Mouse (Mus musculus): Measurements from ENCODE around the gene Gmip. TPM values are rescaled to one million over a fixed set of nuclear protein-coding genes. Genes with fewer than 3 reads are reported as not detected.

Gene Gmip
- polyA plus RNA-seq, 1 experiment: 6.8 TPM

DNA sequence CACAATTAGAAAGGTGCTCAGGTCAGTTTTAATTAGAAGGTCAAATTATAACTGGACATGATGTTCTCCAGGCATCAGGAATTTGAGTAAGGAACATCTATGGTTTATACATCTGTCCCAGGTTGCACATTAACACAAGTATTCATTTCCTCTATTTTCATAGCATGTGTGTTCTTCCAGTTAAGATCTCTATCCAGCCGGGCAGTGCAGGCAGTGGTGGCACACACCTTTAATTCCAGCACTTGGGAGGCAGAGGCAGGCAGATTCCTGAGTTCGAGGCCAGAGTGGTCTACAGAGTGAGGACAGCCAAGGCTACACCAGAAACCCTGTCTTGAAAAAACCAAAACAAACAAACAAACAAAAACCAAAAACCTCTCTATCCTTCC lies 33.3 kb upstream of the Gmip start:
- H3ac ChIP-seq (ENCODE audit: control insufficient read depth, insufficient read length, low read depth): peak overlapping the region; percentile 30
- H3K36me3 ChIP-seq (ENCODE audit: control insufficient read depth, insufficient read depth): peaks cover 14% of the 10 kb centered on the region
- H3K79me3 ChIP-seq (ENCODE audit: low read depth): peaks cover 35% of the 10 kb centered on the region
- TF ChIP-seq MYOD1 (IDR thresholded peaks at IDR 0.05; ENCODE audit: control insufficient read depth, insufficient read length, low read depth) (no peak), MYOG (IDR thresholded peaks at IDR 0.05; ENCODE audit: control insufficient read depth, extremely low read depth, insufficient read length) (no peak), MAX (IDR thresholded peaks at IDR 0.05) (no peak), USF1 (IDR thresholded peaks at IDR 0.05; ENCODE audit: low read depth) (no peak), CTCF (IDR thresholded peaks at IDR 0.05; ENCODE audit: control insufficient read depth, insufficient read depth, insufficient read length) (no peak), CEBPB (IDR thresholded peaks at IDR 0.05; ENCODE audit: low read depth) (no peak), FOSL1 (IDR thresholded peaks at IDR 0.05; ENCODE audit: insufficient read depth, low read length, poor library complexity, severe bottlenecking) (no peak)
- no peaks in the 10 kb centered on the region for H3K27me3 ChIP-seq (ENCODE audit: control insufficient read depth, insufficient read depth, insufficient read length)
- peaks cover 43% of the 10 kb centered on the region for H3K79me2 ChIP-seq (ENCODE audit: control insufficient read depth, insufficient read depth)
- H3K4me3 ChIP-seq (ENCODE audit: insufficient read depth, poor library complexity, severe bottlenecking): no peak overlapping the region

DNA sequence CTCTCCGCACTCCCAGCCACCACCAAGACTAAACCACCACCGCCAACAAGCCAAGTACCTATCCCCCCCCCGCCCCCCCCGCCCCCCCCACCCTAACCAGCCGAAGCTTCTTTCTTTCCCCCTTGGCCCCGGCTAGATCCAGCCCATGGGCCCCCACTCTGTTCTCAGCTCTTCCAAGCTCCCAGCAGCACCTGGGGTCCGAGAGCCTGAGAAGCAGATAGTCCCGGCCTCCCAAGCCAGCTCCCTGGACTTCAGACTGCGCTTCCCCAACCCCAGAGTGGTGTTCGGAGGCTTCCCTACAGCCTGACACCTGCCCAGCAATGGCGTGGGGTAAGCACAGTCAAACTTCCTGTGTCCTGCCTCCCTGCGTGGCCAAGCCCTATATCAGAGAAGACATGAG lies 31.4 kb upstream of the Gmip start:
- Histone ChIP-seq H3ac (ENCODE audit: control insufficient read depth, insufficient read length, low read depth) (no peak overlapping the region), H3K79me2 (ENCODE audit: control insufficient read depth, insufficient read depth) (peaks cover 23% of the 10 kb centered on the region), H3K4me3 (ENCODE audit: insufficient read depth, poor library complexity, severe bottlenecking) (no peak overlapping the region), H3K36me3 (ENCODE audit: control insufficient read depth, insufficient read depth) (peaks cover 11% of the 10 kb centered on the region), H3K79me3 (ENCODE audit: low read depth) (peaks cover 21% of the 10 kb centered on the region), H3K27me3 (ENCODE audit: control insufficient read depth, insufficient read depth, insufficient read length) (no peaks in the 10 kb centered on the region)
- no peak for TF ChIP-seq MAX (IDR thresholded peaks at IDR 0.05)
- TF ChIP-seq MYOD1 (IDR thresholded peaks at IDR 0.05; ENCODE audit: control insufficient read depth, insufficient read length, low read depth): no peak
- no peak for TF ChIP-seq MYOG (IDR thresholded peaks at IDR 0.05; ENCODE audit: control insufficient read depth, extremely low read depth, insufficient read length)
- no peak for TF ChIP-seq FOSL1 (IDR thresholded peaks at IDR 0.05; ENCODE audit: insufficient read depth, low read length, poor library complexity, severe bottlenecking)
- TF ChIP-seq USF1 (IDR thresholded peaks at IDR 0.05; ENCODE audit: low read depth): no peak
- no peak for TF ChIP-seq CTCF (IDR thresholded peaks at IDR 0.05; ENCODE audit: control insufficient read depth, insufficient read depth, insufficient read length)
- no peak for TF ChIP-seq CEBPB (IDR thresholded peaks at IDR 0.05; ENCODE audit: low read depth)

DNA sequence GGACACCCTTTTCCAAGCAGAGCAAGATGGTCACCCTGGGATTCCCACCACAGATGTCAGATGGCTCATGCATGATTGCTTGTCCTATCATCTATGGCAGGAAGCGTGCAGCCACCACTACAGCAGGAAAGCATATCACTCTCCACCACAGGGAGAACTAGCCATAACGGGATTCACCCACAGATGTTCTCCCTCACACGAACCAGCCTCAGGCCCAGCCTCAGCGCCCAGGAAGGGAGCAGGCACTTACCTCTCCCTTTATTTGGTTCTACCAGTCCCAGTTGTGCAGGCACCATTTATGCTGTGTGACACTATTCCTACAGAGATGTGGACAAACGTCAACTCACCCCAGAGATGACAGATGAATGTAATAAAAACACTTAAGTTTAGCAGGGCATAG lies 19.4 kb upstream of the Gmip start:
- Histone ChIP-seq H3K79me3 (ENCODE audit: low read depth) (peaks cover 29% of the 10 kb centered on the region), H3K4me3 (ENCODE audit: insufficient read depth, poor library complexity, severe bottlenecking) (no peak overlapping the region), H3K79me2 (ENCODE audit: control insufficient read depth, insufficient read depth) (peaks cover 33% of the 10 kb centered on the region), H3ac (ENCODE audit: control insufficient read depth, insufficient read length, low read depth) (no peak overlapping the region), H3K36me3 (ENCODE audit: control insufficient read depth, insufficient read depth) (peaks cover 16% of the 10 kb centered on the region), H3K27me3 (ENCODE audit: control insufficient read depth, insufficient read depth, insufficient read length) (no peaks in the 10 kb centered on the region)
- TF ChIP-seq MYOG (IDR thresholded peaks at IDR 0.05; ENCODE audit: control insufficient read depth, extremely low read depth, insufficient read length) (no peak), FOSL1 (IDR thresholded peaks at IDR 0.05; ENCODE audit: insufficient read depth, low read length, poor library complexity, severe bottlenecking) (no peak), USF1 (IDR thresholded peaks at IDR 0.05; ENCODE audit: low read depth) (no peak), CTCF (IDR thresholded peaks at IDR 0.05; ENCODE audit: control insufficient read depth, insufficient read depth, insufficient read length) (no peak), CEBPB (IDR thresholded peaks at IDR 0.05; ENCODE audit: low read depth) (no peak), MYOD1 (IDR thresholded peaks at IDR 0.05; ENCODE audit: control insufficient read depth, insufficient read length, low read depth) (no peak), MAX (IDR thresholded peaks at IDR 0.05) (no peak)

DNA sequence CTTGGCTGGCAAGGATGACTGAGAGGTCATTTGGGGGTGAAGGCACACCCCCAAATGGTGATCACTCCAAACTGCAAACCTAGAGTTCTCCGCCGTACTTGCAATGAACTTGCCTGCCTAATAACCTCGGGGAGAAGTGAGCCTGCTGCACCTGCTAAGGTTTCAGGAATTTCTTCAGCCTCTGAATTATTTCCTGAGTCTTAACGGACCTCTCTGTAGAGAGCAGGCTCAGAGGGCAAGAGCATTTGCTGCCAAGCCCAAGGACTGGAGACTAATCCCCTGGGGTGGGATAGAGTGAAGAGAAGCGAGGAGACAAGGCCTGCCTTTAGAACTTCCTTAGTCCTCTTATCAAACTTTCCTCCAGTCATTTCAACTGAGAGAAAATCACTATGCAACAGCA lies 18.7 kb upstream of the Gmip start:
- Histone ChIP-seq H3K79me2 (ENCODE audit: control insufficient read depth, insufficient read depth) (peaks cover 39% of the 10 kb centered on the region), H3K36me3 (ENCODE audit: control insufficient read depth, insufficient read depth) (peaks cover 22% of the 10 kb centered on the region), H3K4me3 (ENCODE audit: insufficient read depth, poor library complexity, severe bottlenecking) (no peak overlapping the region), H3K27me3 (ENCODE audit: control insufficient read depth, insufficient read depth, insufficient read length) (no peaks in the 10 kb centered on the region), H3K79me3 (ENCODE audit: low read depth) (peaks cover 29% of the 10 kb centered on the region), H3ac (ENCODE audit: control insufficient read depth, insufficient read length, low read depth) (no peak overlapping the region)
- TF ChIP-seq MYOD1 (IDR thresholded peaks at IDR 0.05; ENCODE audit: control insufficient read depth, insufficient read length, low read depth): no peak
- TF ChIP-seq FOSL1 (IDR thresholded peaks at IDR 0.05; ENCODE audit: insufficient read depth, low read length, poor library complexity, severe bottlenecking): no peak
- TF ChIP-seq USF1 (IDR thresholded peaks at IDR 0.05; ENCODE audit: low read depth): no peak
- no peak for TF ChIP-seq MAX (IDR thresholded peaks at IDR 0.05)
- no peak for TF ChIP-seq CTCF (IDR thresholded peaks at IDR 0.05; ENCODE audit: control insufficient read depth, insufficient read depth, insufficient read length)
- no peak for TF ChIP-seq MYOG (IDR thresholded peaks at IDR 0.05; ENCODE audit: control insufficient read depth, extremely low read depth, insufficient read length)
- TF ChIP-seq CEBPB (IDR thresholded peaks at IDR 0.05; ENCODE audit: low read depth): no peak

DNA sequence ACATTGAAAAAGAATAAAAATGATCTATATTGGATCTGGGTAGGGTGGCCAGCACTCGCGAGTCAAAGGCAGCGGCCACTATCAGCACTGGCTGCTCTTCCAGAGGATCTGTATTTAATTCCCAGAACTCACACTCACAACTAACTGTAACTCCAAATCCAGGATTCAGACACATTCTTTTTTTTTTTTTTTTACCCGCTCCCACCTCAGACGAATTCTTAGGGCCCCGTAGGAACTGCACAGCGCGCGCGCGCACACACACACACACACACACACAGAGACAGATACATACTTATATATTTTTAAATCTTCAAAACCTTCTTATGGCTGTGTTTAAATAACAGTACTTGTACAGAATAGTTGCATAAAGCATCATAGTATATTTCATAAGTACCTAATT lies 18.1 kb upstream of the Gmip start:
- no peaks in the 10 kb centered on the region for H3K27me3 ChIP-seq (ENCODE audit: control insufficient read depth, insufficient read depth, insufficient read length)
- H3K36me3 ChIP-seq (ENCODE audit: control insufficient read depth, insufficient read depth): peaks cover 29% of the 10 kb centered on the region
- peaks cover 45% of the 10 kb centered on the region for H3K79me2 ChIP-seq (ENCODE audit: control insufficient read depth, insufficient read depth)
- no peak for TF ChIP-seq CEBPB (IDR thresholded peaks at IDR 0.05; ENCODE audit: low read depth)
- TF ChIP-seq MYOD1 (IDR thresholded peaks at IDR 0.05; ENCODE audit: control insufficient read depth, insufficient read length, low read depth): no peak
- TF ChIP-seq FOSL1 (IDR thresholded peaks at IDR 0.05; ENCODE audit: insufficient read depth, low read length, poor library complexity, severe bottlenecking): no peak
- peak overlapping the region; percentile 96 for H3ac ChIP-seq (ENCODE audit: control insufficient read depth, insufficient read length, low read depth)
- H3K79me3 ChIP-seq (ENCODE audit: low read depth): peaks cover 29% of the 10 kb centered on the region
- H3K4me3 ChIP-seq (ENCODE audit: insufficient read depth, poor library complexity, severe bottlenecking): peak overlapping the region; percentile 89

DNA sequence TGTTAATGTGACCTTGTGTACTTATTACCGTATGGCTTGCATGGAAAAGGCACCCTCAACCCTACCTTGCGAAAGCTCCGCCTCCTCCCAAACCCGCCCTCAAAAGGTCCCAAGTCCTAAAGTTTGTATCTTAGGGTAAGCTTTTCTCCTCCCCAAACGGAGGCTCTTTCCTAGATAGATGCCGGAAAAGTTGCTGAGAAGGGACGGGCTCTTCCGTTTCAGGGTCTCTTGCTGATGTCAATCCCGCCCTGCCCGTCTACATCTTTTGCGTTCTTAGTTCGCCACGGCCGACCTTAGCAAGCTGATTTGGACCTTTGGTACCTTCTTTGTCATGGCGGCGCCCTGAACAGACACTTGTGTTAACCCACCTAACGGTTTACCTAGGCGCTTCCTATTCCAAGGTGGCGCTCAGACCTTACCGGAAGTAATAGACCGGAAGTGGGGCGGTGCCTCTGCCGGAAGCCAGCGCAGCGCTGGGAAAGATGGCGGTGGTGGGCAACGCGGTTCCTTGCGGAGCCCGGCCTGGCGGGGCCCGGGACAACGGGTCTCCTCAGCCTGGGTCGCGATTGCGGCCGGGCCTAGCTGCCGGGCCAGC lies 17.6 kb upstream of the Gmip start, which contains the start of the genes Atp13a1 and Zfp866:
Gene Atp13a1 (plus strand): TSS at position 391 of the 595 bp plus-strand sequence.
Gene Zfp866 (minus strand): TSS at position 406 of the 595 bp plus-strand sequence.
- H3K79me3 ChIP-seq (ENCODE audit: low read depth): peaks cover 29% of the 10 kb centered on the region
- TF ChIP-seq MYOG (IDR thresholded peaks at IDR 0.05; ENCODE audit: control insufficient read depth, extremely low read depth, insufficient read length) (no peak), MAX (IDR thresholded peaks at IDR 0.05) (peak; percentile 76)
- H3K79me2 ChIP-seq (ENCODE audit: control insufficient read depth, insufficient read depth): peaks cover 47% of the 10 kb centered on the region
- peak within 1 kb of the TSS; percentile 96 for H3ac ChIP-seq (ENCODE audit: control insufficient read depth, insufficient read length, low read depth)
- peak within 1 kb of the TSS; percentile 89 for H3K4me3 ChIP-seq (ENCODE audit: insufficient read depth, poor library complexity, severe bottlenecking)
- H3K27me3 ChIP-seq (ENCODE audit: control insufficient read depth, insufficient read depth, insufficient read length): no peaks in the 10 kb centered on the region
- peaks cover 30% of the 10 kb centered on the region for H3K36me3 ChIP-seq (ENCODE audit: control insufficient read depth, insufficient read depth)
